Mouse (Mus musculus) spleen, adult 2 months (tissue): Measurements from ENCODE around the gene Stk39.

Experiments
- CTCF ChIP-seq: fragments of 200-500 bp; IDR thresholded peaks from 2 replicates; pipeline ENCODE4 v1.5.1; 2011; ENCODE audit warnings: mild to moderate bottlenecking, inconsistent platforms; ENCODE audit not compliant: insufficient read depth, insufficient read length, insufficient replicate concordance; ENCODE audit errors: extremely low read depth
- POLR2A ChIP-seq: fragments of 200-500 bp; IDR thresholded peaks from 2 replicates; pipeline ENCODE4 v1.6.1; 2011; ENCODE audit warnings: low read depth, low read length, inconsistent platforms

GRCm38 (mm10) chr2:68419165-68419564 is 52.9 kb downstream of the Stk39 start:
- TF ChIP-seq CTCF (no peak), POLR2A (no peak)
